Mouse (Mus musculus): Measurements from ENCODE around the gene Calr4. TPM values are rescaled to one million over a fixed set of nuclear protein-coding genes. Genes with fewer than 3 reads are reported as not detected.

Calr4 gene
- polyA plus RNA-seq, 1 experiment = 1.8 TPM

GRCm38 (mm10) chr4:109253664-109254151 is 19.4 kb downstream of the Calr4 start:
- Histone ChIP-seq H3K27ac (ENCODE audit: insufficient read depth, low read length) (no peak overlapping the region), H3K4me1 (ENCODE audit: control insufficient read depth, insufficient read depth, low read length) (no peaks in the 10 kb centered on the region), H3K27me3 (ENCODE audit: control insufficient read depth, insufficient read depth, low read length) (no peaks in the 10 kb centered on the region), H3K4me3 (replicated peaks; ENCODE audit: insufficient read depth, low read depth, low read length) (no peak overlapping the region)
- no peak for TF ChIP-seq CTCF (IDR thresholded peaks at IDR 0.05; ENCODE audit: borderline replicate concordance, insufficient read depth, low read depth, low read length)
- no peak for TF ChIP-seq POLR2A (IDR thresholded peaks at IDR 0.05; ENCODE audit: borderline replicate concordance, insufficient read depth, low read length)
- no peak for DNase-seq
- WGBS = 83% methylated on average over 11 of the region's 11 CpGs

GRCm38 (mm10) chr4:109254511-109254910 is 20.2 kb downstream of the Calr4 start:
- Histone ChIP-seq H3K4me3 (replicated peaks; ENCODE audit: insufficient read depth, low read depth, low read length) (no peak overlapping the region), H3K4me1 (ENCODE audit: control insufficient read depth, insufficient read depth, low read length) (no peaks in the 10 kb centered on the region), H3K27ac (ENCODE audit: insufficient read depth, low read length) (no peak overlapping the region), H3K27me3 (ENCODE audit: control insufficient read depth, insufficient read depth, low read length) (no peaks in the 10 kb centered on the region)
- no peak for DNase-seq
- WGBS = 92% methylated on average over 5 of the region's 5 CpGs
- TF ChIP-seq CTCF (IDR thresholded peaks at IDR 0.05; ENCODE audit: borderline replicate concordance, insufficient read depth, low read depth, low read length) (no peak), POLR2A (IDR thresholded peaks at IDR 0.05; ENCODE audit: borderline replicate concordance, insufficient read depth, low read length) (no peak)

- Histone ChIP-seq H3K27me3 (ENCODE audit: control insufficient read depth, insufficient read depth, low read length) (no peaks in the 10 kb centered on the region), H3K4me1 (ENCODE audit: control insufficient read depth, insufficient read depth, low read length) (no peaks in the 10 kb centered on the region), H3K4me3 (replicated peaks; ENCODE audit: insufficient read depth, low read depth, low read length) (no peak overlapping the region), H3K27ac (ENCODE audit: insufficient read depth, low read length) (no peak overlapping the region)
- no peak for TF ChIP-seq CTCF (IDR thresholded peaks at IDR 0.05; ENCODE audit: borderline replicate concordance, insufficient read depth, low read depth, low read length)
- no peak for TF ChIP-seq POLR2A (IDR thresholded peaks at IDR 0.05; ENCODE audit: borderline replicate concordance, insufficient read depth, low read length)
- no peak for DNase-seq
- 88% methylated on average over 2 of the region's 2 CpGs for WGBS
These were observed 21.0 kb downstream of the Calr4 start for GRCm38 (mm10) chr4:109255321-109255720.

GRCm38 (mm10) chr4:109255727-109256417 is 21.6 kb downstream of the Calr4 start:
- no peak overlapping the region for H3K27ac ChIP-seq (ENCODE audit: insufficient read depth, low read length)
- DNase-seq = no peak
- no peaks in the 10 kb centered on the region for H3K27me3 ChIP-seq (ENCODE audit: control insufficient read depth, insufficient read depth, low read length)
- no peak for TF ChIP-seq POLR2A (IDR thresholded peaks at IDR 0.05; ENCODE audit: borderline replicate concordance, insufficient read depth, low read length)
- no peak for TF ChIP-seq CTCF (IDR thresholded peaks at IDR 0.05; ENCODE audit: borderline replicate concordance, insufficient read depth, low read depth, low read length)
- WGBS = 85% methylated on average over 11 of the region's 11 CpGs
- no peaks in the 10 kb centered on the region for H3K4me1 ChIP-seq (ENCODE audit: control insufficient read depth, insufficient read depth, low read length)
- no peak overlapping the region for H3K4me3 ChIP-seq (replicated peaks; ENCODE audit: insufficient read depth, low read depth, low read length)

- Histone ChIP-seq H3K4me3 (replicated peaks; ENCODE audit: insufficient read depth, low read depth, low read length) (no peak overlapping the region), H3K27me3 (ENCODE audit: control insufficient read depth, insufficient read depth, low read length) (no peaks in the 10 kb centered on the region), H3K27ac (ENCODE audit: insufficient read depth, low read length) (no peak overlapping the region), H3K4me1 (ENCODE audit: control insufficient read depth, insufficient read depth, low read length) (no peaks in the 10 kb centered on the region)
- no peak for TF ChIP-seq POLR2A (IDR thresholded peaks at IDR 0.05; ENCODE audit: borderline replicate concordance, insufficient read depth, low read length)
- no peak for TF ChIP-seq CTCF (IDR thresholded peaks at IDR 0.05; ENCODE audit: borderline replicate concordance, insufficient read depth, low read depth, low read length)
- DNase-seq = no peak
- 79% methylated on average over 6 of the region's 6 CpGs for WGBS
These were observed 22.5 kb downstream of the Calr4 start for GRCm38 (mm10) chr4:109256791-109257190.

- Histone ChIP-seq H3K4me1 (ENCODE audit: control insufficient read depth, insufficient read depth, low read length) (no peaks in the 10 kb centered on the region), H3K27ac (ENCODE audit: insufficient read depth, low read length) (no peak overlapping the region), H3K4me3 (replicated peaks; ENCODE audit: insufficient read depth, low read depth, low read length) (no peak overlapping the region), H3K27me3 (ENCODE audit: control insufficient read depth, insufficient read depth, low read length) (no peaks in the 10 kb centered on the region)
- TF ChIP-seq CTCF (IDR thresholded peaks at IDR 0.05; ENCODE audit: borderline replicate concordance, insufficient read depth, low read depth, low read length) = no peak
- no peak for TF ChIP-seq POLR2A (IDR thresholded peaks at IDR 0.05; ENCODE audit: borderline replicate concordance, insufficient read depth, low read length)
- DNase-seq = no peak
These were observed 23.4 kb downstream of the Calr4 start for GRCm38 (mm10) chr4:109257639-109258038.

GRCm38 (mm10) chr4:109262068-109262467 is 27.8 kb downstream of the Calr4 start:
- Histone ChIP-seq H3K27ac (ENCODE audit: insufficient read depth, low read length) (no peak overlapping the region), H3K27me3 (ENCODE audit: control insufficient read depth, insufficient read depth, low read length) (no peaks in the 10 kb centered on the region), H3K4me1 (ENCODE audit: control insufficient read depth, insufficient read depth, low read length) (no peaks in the 10 kb centered on the region), H3K4me3 (replicated peaks; ENCODE audit: insufficient read depth, low read depth, low read length) (no peak overlapping the region)
- TF ChIP-seq CTCF (IDR thresholded peaks at IDR 0.05; ENCODE audit: borderline replicate concordance, insufficient read depth, low read depth, low read length) (no peak), POLR2A (IDR thresholded peaks at IDR 0.05; ENCODE audit: borderline replicate concordance, insufficient read depth, low read length) (no peak)
- WGBS = 82% methylated on average over 6 of the region's 6 CpGs
- DNase-seq = no peak

GRCm38 (mm10) chr4:109266056-109266455 is 31.8 kb downstream of the Calr4 start:
- DNase-seq = no peak
- H3K27me3 ChIP-seq (ENCODE audit: control insufficient read depth, insufficient read depth, low read length) = no peaks in the 10 kb centered on the region
- TF ChIP-seq POLR2A (IDR thresholded peaks at IDR 0.05; ENCODE audit: borderline replicate concordance, insufficient read depth, low read length) (no peak), CTCF (IDR thresholded peaks at IDR 0.05; ENCODE audit: borderline replicate concordance, insufficient read depth, low read depth, low read length) (no peak)
- WGBS = 65% methylated on average over 3 of the region's 3 CpGs
- no peaks in the 10 kb centered on the region for H3K4me1 ChIP-seq (ENCODE audit: control insufficient read depth, insufficient read depth, low read length)
- no peak overlapping the region for H3K4me3 ChIP-seq (replicated peaks; ENCODE audit: insufficient read depth, low read depth, low read length)
- no peak overlapping the region for H3K27ac ChIP-seq (ENCODE audit: insufficient read depth, low read length)
